Mouse (Mus musculus) forebrain, embryonic 16.5 days (tissue): ENCODE results near the gene Olfr191. TPM values are rescaled to one million over a fixed set of nuclear protein-coding genes. Genes with fewer than 3 reads are reported as not detected.
"Not testable (repeated sequence)": the region's sequence is repeated elsewhere in the genome, so short reads cannot be mapped to it uniquely, and the experiment has no call there.

Experiments used
- ATAC-seq: fragments of 200-750 bp; cut with Nextera tagmentation; 2 replicates; pipeline ENCODE4 v1.8.0; 2017; ENCODE audit warnings: mild to moderate bottlenecking, moderate library complexity
- H3K27ac ChIP-seq: fragments of 300-500 bp; sonication (generic); 2 replicates; pipeline ENCODE4 v1.5.1; 2014; ENCODE audit warnings: low read length, control low read depth
- H3K27me3 ChIP-seq: fragments of 300-500 bp; sonication (generic); replicated peaks from 2 replicates; pipeline ENCODE4 v1.6.1; 2014; ENCODE audit warnings: low read length; ENCODE audit not compliant: control insufficient read depth, insufficient read depth
- H3K36me3 ChIP-seq: fragments of 300-500 bp; sonication (generic); 2 replicates; pipeline ENCODE4 v1.6.1; 2014; ENCODE audit not compliant: control insufficient read depth, insufficient read depth
- H3K4me1 ChIP-seq: fragments of 300-500 bp; sonication (generic); replicated peaks from 2 replicates; pipeline ENCODE4 v1.6.1; 2014; ENCODE audit warnings: low read length; ENCODE audit not compliant: control insufficient read depth, insufficient read depth
- H3K4me2 ChIP-seq: fragments of 300-500 bp; sonication (generic); 2 replicates; pipeline ENCODE4 v1.6.1; 2014; ENCODE audit warnings: mild to moderate bottlenecking, low read length, control low read depth
- H3K4me3 ChIP-seq: fragments of 300-500 bp; sonication (generic); replicated peaks from 2 replicates; pipeline ENCODE4 v1.5.1; 2014; ENCODE audit warnings: mild to moderate bottlenecking, low read length, control low read depth
- H3K9ac ChIP-seq: fragments of 300-500 bp; sonication (generic); replicated peaks from 2 replicates; pipeline ENCODE4 v1.6.1; 2014; ENCODE audit warnings: low read depth, low read length, control low read depth
- H3K9me3 ChIP-seq: fragments of 300-500 bp; sonication (generic); 2 replicates; pipeline ENCODE4 v1.6.1; 2016; ENCODE audit warnings: low read length; ENCODE audit not compliant: control insufficient read depth
- WGBS: fragments of 180-500 bp; shearing (Covaris S2); extraction: QIAGEN DNeasy Blood & Tissue Kit; methylation state at CpG from one replicate; pipeline ENCODE4 v1.1.7; 2014; 5-methylcytosine and 5-hydroxymethylcytosine counted together
- polyA plus RNA-seq: library from polyadenylated mRNA; unstranded; fragments of >200 nt; fragmentation: Nextera tagmentation; extraction: Ambion mirVana; gene quantifications from 2 replicates; pipeline ENCODE4 v1.2.1, GENCODE M21; 2015

Gene Olfr191
- polyA plus RNA-seq, 1 experiment from 2014 or later: not detected

- H3K4me2 ChIP-seq, H3K4me3 ChIP-seq, H3K4me1 ChIP-seq, H3K27me3 ChIP-seq, H3K9me3 ChIP-seq, ATAC-seq, H3K36me3 ChIP-seq, H3K9ac ChIP-seq, H3K27ac ChIP-seq: not testable (repeated sequence)
- 83% methylated on average over 3 of the region's 3 CpGs for WGBS
These were observed 27.2 kb downstream of the Olfr191 start for GRCm38 (mm10) chr16:59062411-59062810.

GRCm38 (mm10) chr16:59049286-59049685 lies 40.3 kb downstream of the Olfr191 start:
- not testable (repeated sequence) for H3K27ac ChIP-seq, H3K36me3 ChIP-seq, H3K4me2 ChIP-seq, H3K4me3 ChIP-seq, H3K27me3 ChIP-seq, ATAC-seq, H3K9ac ChIP-seq, H3K9me3 ChIP-seq, H3K4me1 ChIP-seq
- WGBS: 97% methylated on average over 2 of the region's 2 CpGs

GRCm38 (mm10) chr16:59048860-59049259 lies 40.8 kb downstream of the Olfr191 start:
- ATAC-seq: no peak
- H3K4me2 ChIP-seq: no peak overlapping the region
- H3K4me1 ChIP-seq: no peaks in the 10 kb centered on the region
- no peaks in the 10 kb centered on the region for H3K36me3 ChIP-seq
- H3K9ac ChIP-seq: no peak overlapping the region
- H3K27me3 ChIP-seq: no peaks in the 10 kb centered on the region
- no peaks in the 10 kb centered on the region for H3K9me3 ChIP-seq
- H3K27ac ChIP-seq: no peak overlapping the region
- no peak overlapping the region for H3K4me3 ChIP-seq
- 94% methylated on average over 1 of the region's 1 CpGs for WGBS

- 76% methylated on average over 4 of the region's 4 CpGs for WGBS
- Histone ChIP-seq H3K9ac (no peak overlapping the region), H3K4me2 (no peak overlapping the region), H3K36me3 (no peaks in the 10 kb centered on the region), H3K4me1 (no peaks in the 10 kb centered on the region), H3K9me3 (no peaks in the 10 kb centered on the region), H3K4me3 (no peak overlapping the region), H3K27ac (no peak overlapping the region), H3K27me3 (no peaks in the 10 kb centered on the region)
- ATAC-seq: no peak
These were observed 42.0 kb downstream of the Olfr191 start for GRCm38 (mm10) chr16:59047579-59047978.

- Histone ChIP-seq H3K9me3 (no peaks in the 10 kb centered on the region), H3K36me3 (no peaks in the 10 kb centered on the region), H3K27me3 (no peaks in the 10 kb centered on the region), H3K4me1 (no peaks in the 10 kb centered on the region), H3K9ac (no peak overlapping the region), H3K4me3 (no peak overlapping the region), H3K27ac (no peak overlapping the region), H3K4me2 (no peak overlapping the region)
- no peak for ATAC-seq
- 83% methylated on average over 3 of the region's 3 CpGs for WGBS
These were observed 43.8 kb downstream of the Olfr191 start for GRCm38 (mm10) chr16:59045835-59046234.

GRCm38 (mm10) chr16:59039710-59040109 lies 49.9 kb downstream of the Olfr191 start, which contains the start of gene Olfr187:
TSS of gene Olfr187 (minus strand) at chr16:59039767.
- H3K4me3 ChIP-seq: no peak within 1 kb of the TSS
- no peak within 1 kb of the TSS for H3K27ac ChIP-seq
- no peaks in the 10 kb centered on the region for H3K4me1 ChIP-seq
- no peaks in the 10 kb centered on the region for H3K27me3 ChIP-seq
- H3K9me3 ChIP-seq: no peaks in the 10 kb centered on the region
- no peak for ATAC-seq
- H3K36me3 ChIP-seq: no peaks in the 10 kb centered on the region
- no peak within 1 kb of the TSS for H3K4me2 ChIP-seq
- no peak within 1 kb of the TSS for H3K9ac ChIP-seq
- WGBS: 91% methylated on average over 7 of the region's 7 CpGs

Other genes starting within 250 kb of the Olfr191 start
- not detected in 2 replicates for gene Olfr177, start 215.1 kb downstream of the Olfr191 start, polyA plus RNA-seq
- not detected in 2 replicates for gene Olfr178, start 197.8 kb downstream of the Olfr191 start, polyA plus RNA-seq
- not detected in 2 replicates for gene Olfr181, start 161.1 kb downstream of the Olfr191 start, polyA plus RNA-seq
- gene Olfr180, start 160.4 kb downstream of the Olfr191 start, polyA plus RNA-seq: not detected in 2 replicates
- not detected in 2 replicates for gene Olfr183, start 94.5 kb downstream of the Olfr191 start, polyA plus RNA-seq
- gene Olfr186, start 59.5 kb downstream of the Olfr191 start, polyA plus RNA-seq: not detected in 2 replicates
- not detected in 2 replicates for gene Olfr187, start 50.1 kb downstream of the Olfr191 start, polyA plus RNA-seq
- gene Olfr190, start 11.8 kb downstream of the Olfr191 start, polyA plus RNA-seq: not detected in 2 replicates
- not detected in 2 replicates for gene Olfr193, start 22.1 kb upstream of the Olfr191 start, polyA plus RNA-seq
- gene Olfr194, start 31.2 kb upstream of the Olfr191 start, polyA plus RNA-seq: not detected in 2 replicates
- gene Olfr195, start 57.2 kb upstream of the Olfr191 start, polyA plus RNA-seq: not detected in 2 replicates
- not detected in 2 replicates for gene Olfr196, start 80.6 kb upstream of the Olfr191 start, polyA plus RNA-seq
- not detected in 2 replicates for gene Olfr198, start 113.7 kb upstream of the Olfr191 start, polyA plus RNA-seq
- gene Olfr199, start 129.9 kb upstream of the Olfr191 start, polyA plus RNA-seq: not detected in 2 replicates
- gene Olfr201, start 182.8 kb upstream of the Olfr191 start, polyA plus RNA-seq: not detected in 2 replicates
- gene Olfr202, start 197.0 kb upstream of the Olfr191 start, polyA plus RNA-seq: not detected in 2 replicates
- gene Olfr203, start 209.1 kb upstream of the Olfr191 start, polyA plus RNA-seq: not detected in 2 replicates
- not detected in 2 replicates for gene Olfr204, start 228.4 kb upstream of the Olfr191 start, polyA plus RNA-seq
- not detected in 2 replicates for gene Olfr205, start 241.3 kb upstream of the Olfr191 start, polyA plus RNA-seq